In genomic region chr4:46558672-46559667, GRCm38 (mm10) we compare ENCODE assay signal across 17 mouse cellular contexts. TPM values are rescaled to one million over a fixed set of nuclear protein-coding genes. Genes with fewer than 3 reads are reported as not detected.
DNase-seq lines count a peak whose midpoint lies in the region; ATAC-seq and TF ChIP-seq lines count a peak whose summit lies in the region.
"Had no signal": no experiment of that assay in that cellular context is flagged by ENCODE, and none has a peak within 500 bp of the region (broad histone marks: within the 10 kb centered on the region; RNA-seq: fewer than 3 reads in every experiment).

No protein-coding gene starts in this region.

- no peak for ATAC-seq in liver, embryonic 12.5 days
- peak; percentile 45 for ATAC-seq in megakaryocyte progenitor cell, adult 5-6 weeks (replicated peaks; ENCODE audit: poor library complexity)
- no peak for ATAC-seq in cerebellum, adult (ENCODE audit: insufficient number of reproducible peaks, low FRiP score, low TSS enrichment)
- ATAC-seq: midbrain, embryonic 13.5 days had no signal

- no peaks in the 10 kb centered on the region for H3K27me3 ChIP-seq in CH12.LX (replicated peaks)
- H3K27me3 ChIP-seq in MEL (ENCODE audit: control insufficient read depth in 1 of 2, insufficient read depth in 2 of 2, low read length in 2 of 2): no peaks in the 10 kb centered on the region
- 0 out of 2 replicates have a peak, but pooled peaks cover 10% of the 10 kb centered on the region for H3K27me3 ChIP-seq in liver, embryonic 12.5 days (replicated peaks)
- H3K27me3 ChIP-seq: embryonic facial prominence, embryonic 13.5 days; hindbrain, embryonic 12.5 days; limb, embryonic 13.5 days; midbrain, embryonic 13.5 days had no signal

- peaks cover 79 to 93% of the 10 kb centered on the region in 2 experiments for H3K4me1 ChIP-seq in CH12.LX (ENCODE audit: control insufficient read depth in 1 of 2, insufficient read depth in 2 of 2)
- H3K4me1 ChIP-seq in MEL (ENCODE audit: control insufficient read depth in 1 of 2, insufficient read depth in 2 of 2, low read length in 2 of 2): peaks cover 16 to 50% of the 10 kb centered on the region in 2 experiments
- peaks cover 41% of the 10 kb centered on the region for H3K4me1 ChIP-seq in liver, embryonic 12.5 days
- H3K4me1 ChIP-seq: embryonic facial prominence, embryonic 13.5 days; hindbrain, embryonic 12.5 days; limb, embryonic 13.5 days; midbrain, embryonic 13.5 days had no signal

- TF ChIP-seq POLR2A in CH12.LX (IDR thresholded peaks at IDR 0.05; ENCODE audit: low read depth, low read length) (no peak), MEL (IDR thresholded peaks at IDR 0.05; ENCODE audit: control insufficient read depth in 1 of 2, insufficient read depth in 1 of 2, low read depth in 1 of 2, low read length in 2 of 2, poor library complexity in 1 of 2) (no peak)

- TF ChIP-seq EP300 in CH12.LX (IDR thresholded peaks at IDR 0.05; ENCODE audit: low read length) (peak; percentile 59; the same call in 1 of the 2 replicates), MEL (IDR thresholded peaks at IDR 0.05; ENCODE audit: low read depth in 1 of 2, low read length in 2 of 2) (peak; percentile 42 to 61; a peak in 3 of 4 replicates)

- peak overlapping the region; percentile 3; the same call in 1 of the 2 replicates for H3K4me2 ChIP-seq in CH12.LX (ENCODE audit: insufficient read depth, low read depth, poor library complexity, severe bottlenecking)
- H3K4me2 ChIP-seq in liver, embryonic 12.5 days: peak overlapping the region; percentile 17
- H3K4me2 ChIP-seq: embryonic facial prominence, embryonic 13.5 days; hindbrain, embryonic 12.5 days; limb, embryonic 13.5 days; midbrain, embryonic 13.5 days had no signal

- no peak for TF ChIP-seq RAD21 in CH12.LX (IDR thresholded peaks at IDR 0.05; ENCODE audit: low read depth, low read length)
- no peak for TF ChIP-seq RAD21 in MEL (IDR thresholded peaks at IDR 0.05; ENCODE audit: low read depth, low read length)

- no peak overlapping the region for H3K4me3 ChIP-seq in CH12.LX (replicated peaks in 1 of 3; ENCODE audit: low read depth in 2 of 3, low read length in 2 of 3, poor library complexity in 1 of 3)
- H3K4me3 ChIP-seq in MEL (ENCODE audit: control insufficient read depth in 1 of 2, insufficient read depth in 1 of 2, low read depth in 2 of 2, low read length in 2 of 2): peak overlapping the region in 1 of 2 experiments; percentile 2; a peak in 2 of 4 replicates
- no peak overlapping the region for H3K4me3 ChIP-seq in liver, embryonic 12.5 days
- H3K4me3 ChIP-seq: embryonic facial prominence, embryonic 13.5 days; hindbrain, embryonic 12.5 days; left cerebral cortex, adult 2 months; limb, embryonic 13.5 days; midbrain, embryonic 13.5 days had no signal

- in situ Hi-C loops in CH12.LX (cut with MboI; ENCODE audit: low pct_ligation_motif_present, low pct_unique_long_range_greater_than_20kb, low sequenced_read_pairs): no loop called here

- WGBS in liver, embryonic 12.5 days (ENCODE audit: insufficient replicate concordance): 33% methylated on average over 21 of the region's 22 CpGs

- H3K9ac ChIP-seq in CH12.LX (ENCODE audit: insufficient read depth, low read depth): peak overlapping the region; percentile 15; the same call in 1 of the 2 replicates
- H3K9ac ChIP-seq in MEL (ENCODE audit: control insufficient read depth, low read depth, low read length, poor library complexity, severe bottlenecking): peak overlapping the region; percentile 5
- H3K9ac ChIP-seq in liver, embryonic 12.5 days: no peak overlapping the region
- H3K9ac ChIP-seq: embryonic facial prominence, embryonic 13.5 days; hindbrain, embryonic 12.5 days; limb, embryonic 13.5 days; midbrain, embryonic 13.5 days had no signal

- H3K79me2 ChIP-seq in CH12.LX (replicated peaks; ENCODE audit: control insufficient read depth, extremely low read depth, insufficient read depth, poor library complexity, severe bottlenecking) (peaks cover 36% of the 10 kb centered on the region), MEL (ENCODE audit: control insufficient read depth, insufficient read depth, low read length, poor library complexity) (no peaks in the 10 kb centered on the region)

- peaks cover 4% of the 10 kb centered on the region for H3K9me3 ChIP-seq in CH12.LX (replicated peaks; ENCODE audit: low read length)
- H3K9me3 ChIP-seq in MEL (replicated peaks; ENCODE audit: insufficient read depth, low read length): no peaks in the 10 kb centered on the region
- H3K9me3 ChIP-seq in liver, embryonic 12.5 days (replicated peaks): no peaks in the 10 kb centered on the region
- H3K9me3 ChIP-seq: embryonic facial prominence, embryonic 13.5 days; hindbrain, embryonic 12.5 days; limb, embryonic 13.5 days; midbrain, embryonic 13.5 days had no signal

- H3K27ac ChIP-seq in CH12.LX (ENCODE audit: insufficient read depth, low read depth): peak overlapping the region; percentile 97
- peak overlapping the region; percentile 31 for H3K27ac ChIP-seq in MEL (ENCODE audit: control insufficient read depth, low read depth, low read length)
- H3K27ac ChIP-seq in liver, embryonic 12.5 days: no peak overlapping the region
- H3K27ac ChIP-seq: embryonic facial prominence, embryonic 13.5 days; hindbrain, embryonic 12.5 days; left cerebral cortex, adult 2 months; limb, embryonic 13.5 days; midbrain, embryonic 13.5 days had no signal

- DNase-seq in CH12.LX (ENCODE audit: extremely low read depth) (no peak), MEL (ENCODE audit: low read depth, low spot score) (peak; percentile 49)
- no peak for DNase-seq in lung, adult 18-20 months
- no peak for DNase-seq in spleen, postnatal 14 days (ENCODE audit: low spot score in 2 of 2)
- no peak for DNase-seq in embryo, embryonic 9.5 days (ENCODE audit: extremely low spot score)
- DNase-seq: cerebellum, adult 11 months; kidney, adult 8-10 months; kidney, postnatal 4 days; lung, postnatal 10 days had no signal

- peaks cover 40 to 41% of the 10 kb centered on the region in 2 experiments for H3K36me3 ChIP-seq in CH12.LX (replicated peaks in 1 of 2; ENCODE audit: control insufficient read depth in 1 of 2, insufficient read depth in 1 of 2, low read length in 1 of 2)
- H3K36me3 ChIP-seq in MEL (ENCODE audit: control insufficient read depth in 1 of 2, insufficient read depth in 2 of 2, low read length in 2 of 2): peaks cover 0 to 26% of the 10 kb centered on the region in 2 experiments; a peak in 2 of 4 replicates
- H3K36me3 ChIP-seq in liver, embryonic 12.5 days: no peaks in the 10 kb centered on the region
- H3K36me3 ChIP-seq: embryonic facial prominence, embryonic 13.5 days; hindbrain, embryonic 12.5 days; limb, embryonic 13.5 days; midbrain, embryonic 13.5 days had no signal

- dilution Hi-C loops in CH12.LX (cut with MboI; ENCODE audit: extremely low pct_ligation_motif_present, extremely low pct_unique_long_range_greater_than_20kb, low sequenced_read_pairs): no loop called here

- TF ChIP-seq CTCF in CH12.LX (conservative IDR thresholded peaks at IDR 0.05 in 1 of 2, IDR thresholded peaks at IDR 0.05 in 1 of 2; ENCODE audit: low read depth in 2 of 2, low read length in 2 of 2) (no peak), MEL (IDR thresholded peaks at IDR 0.05 in 2 of 3, conservative IDR thresholded peaks at IDR 0.05 in 1 of 3; ENCODE audit: control insufficient read depth in 1 of 3, insufficient read depth in 1 of 3, low read depth in 2 of 3, low read length in 3 of 3, poor library complexity in 1 of 3, severe bottlenecking in 1 of 3) (no peak)

TF ChIP-seq in CH12.LX, 34 proteins besides CTCF, POLR2A, EP300 and RAD21:
- TF ChIP-seq IRF4 (IDR thresholded peaks at IDR 0.05; ENCODE audit: low read depth, low read length): peak; percentile 75
- TF ChIP-seq JUN (IDR thresholded peaks at IDR 0.05; ENCODE audit: insufficient read depth, low read depth, low read length): peak; percentile 10; the same call in 1 of the 2 replicates
- TF ChIP-seq E2F4 (IDR thresholded peaks at IDR 0.05; ENCODE audit: insufficient replicate concordance, low read depth, low read length): no peak
- no peak for TF ChIP-seq CHD2 (IDR thresholded peaks at IDR 0.05; ENCODE audit: low read length)
TF ChIP-seq in CH12.LX: peak in this region for 2.

TF ChIP-seq in MEL, 35 proteins besides CTCF, POLR2A, EP300 and RAD21 (continues in another document):
- no peak for TF ChIP-seq RCOR1 (IDR thresholded peaks at IDR 0.05; ENCODE audit: low read depth, low read length)
- no peak for TF ChIP-seq HCFC1 (IDR thresholded peaks at IDR 0.05; ENCODE audit: low read depth, low read length)
- no peak for TF ChIP-seq ZC3H11A (IDR thresholded peaks at IDR 0.05; ENCODE audit: low read depth, low read length)
- 0 out of 2 replicates have a peak, but pooled peaks have one; percentile 32 for TF ChIP-seq TCF12 (IDR thresholded peaks at IDR 0.05; ENCODE audit: low read depth, low read length)
- TF ChIP-seq MYC (IDR thresholded peaks at IDR 0.05; ENCODE audit: low read depth, low read length): 0 out of 2 replicates have a peak, but pooled peaks have one; percentile 35
- TF ChIP-seq ETS1 (IDR thresholded peaks at IDR 0.05; ENCODE audit: low read depth, low read length): no peak
- TF ChIP-seq UBTF (IDR thresholded peaks at IDR 0.05; ENCODE audit: borderline replicate concordance, insufficient read depth, low read depth, low read length): no peak
- no peak for TF ChIP-seq CHD1 (IDR thresholded peaks at IDR 0.05; ENCODE audit: low read depth, low read length)
- peak; percentile 19; the same call in 1 of the 2 replicates for TF ChIP-seq MYB (IDR thresholded peaks at IDR 0.05; ENCODE audit: low read depth, low read length)

RNA-seq across cellular contexts. Expression of gene Trim14, which starts 23.0 kb away (rescaled TPM):
- total RNA-seq in CH12.LX (2012; rRNA removed): 24.4 and 26.5 TPM in 2 replicates
- 11.6 and 13.8 TPM in 2 replicates for total RNA-seq in CH12.LX (2014; rRNA removed)
- polyA plus RNA-seq in CH12.LX (2012; ENCODE audit: insufficient read length, low read depth): 26.0 and 35.4 TPM in 2 replicates
- total RNA-seq in MEL (2012; rRNA removed): 0.82 and 1.1 TPM in 2 replicates
- polyA plus RNA-seq in MEL (2012; ENCODE audit: insufficient read depth in 1 of 2, insufficient read length in 2 of 2, low read depth in 1 of 2, low replicate concordance in 2 of 2, missing spikeins in 1 of 2): 1 to 10 TPM in 1 of 2 experiments, not detected in 1; 5.1 TPM
- 8.5 and 8.9 TPM in 2 replicates for polyA plus RNA-seq in liver, embryonic 12.5 days (2016; fragmentation: Nextera tagmentation; extraction: Ambion mirVana)
- 11.5 and 11.7 TPM in 2 replicates for total RNA-seq in megakaryocyte progenitor cell, adult 5-6 weeks (2015)
- total RNA-seq in megakaryocyte progenitor cell, adult 5-6 weeks (2017): 16.5 and 25.2 TPM in 2 replicates

RNA-seq across cellular contexts. Expression of gene Coro2a, which starts 43.0 kb away (rescaled TPM):
- 71.4 and 129 TPM in 2 replicates for total RNA-seq in CH12.LX (2012; rRNA removed)
- 23.3 and 24.6 TPM in 2 replicates for total RNA-seq in CH12.LX (2014; rRNA removed)
- 152 and 223 TPM in 2 replicates for polyA plus RNA-seq in CH12.LX (2012; ENCODE audit: insufficient read length, low read depth)
- total RNA-seq in MEL (2012; rRNA removed): 0.35 and 1.2 TPM in 2 replicates
- polyA plus RNA-seq in MEL (2012; ENCODE audit: insufficient read depth in 1 of 2, insufficient read length in 2 of 2, low read depth in 1 of 2, low replicate concordance in 2 of 2, missing spikeins in 1 of 2): 1 to 10 TPM in 1 of 2 experiments, not detected in 1; 6.8 TPM
- 4.9 and 5.2 TPM in 2 replicates for polyA plus RNA-seq in liver, embryonic 12.5 days (2016; fragmentation: Nextera tagmentation; extraction: Ambion mirVana)
- 42.3 and 51.4 TPM in 2 replicates for total RNA-seq in megakaryocyte progenitor cell, adult 5-6 weeks (2015)
- total RNA-seq in megakaryocyte progenitor cell, adult 5-6 weeks (2017): 24.4 and 25.7 TPM in 2 replicates

Comparison
In these comparisons a context has a peak if more than half of its experiments do, and no peak if none do; other contexts are left out.
1. RNA of gene Coro2a, which starts 43.0 kb away (total RNA-seq): 23.3 to 129 TPM in CH12.LX and 24.4 to 51.4 TPM in megakaryocyte progenitor cell, adult 5-6 weeks; 0.35 to 1.2 TPM in MEL; every median in the first group is over 10 times any median in the second.
2. Of the 35 proteins assayed by ChIP-seq in both MEL and CH12.LX: peak only in MEL: BHLHE40, MAX, MYC and TCF12; only in CH12.LX: none; in both: EP300; in neither: 30.